Mouse (Mus musculus): ENCODE measurements around the gene Poc1a. TPM values are rescaled to one million over a fixed set of nuclear protein-coding genes. Genes with fewer than 3 reads are reported as not detected.

Gene Poc1a
- polyA plus RNA-seq (2014; fragmentation: Illumina TruSeq; extraction: RNeasy Lipid Tissue Mini Kit (QIAGEN cat#74804)): 2.0 TPM

DNA sequence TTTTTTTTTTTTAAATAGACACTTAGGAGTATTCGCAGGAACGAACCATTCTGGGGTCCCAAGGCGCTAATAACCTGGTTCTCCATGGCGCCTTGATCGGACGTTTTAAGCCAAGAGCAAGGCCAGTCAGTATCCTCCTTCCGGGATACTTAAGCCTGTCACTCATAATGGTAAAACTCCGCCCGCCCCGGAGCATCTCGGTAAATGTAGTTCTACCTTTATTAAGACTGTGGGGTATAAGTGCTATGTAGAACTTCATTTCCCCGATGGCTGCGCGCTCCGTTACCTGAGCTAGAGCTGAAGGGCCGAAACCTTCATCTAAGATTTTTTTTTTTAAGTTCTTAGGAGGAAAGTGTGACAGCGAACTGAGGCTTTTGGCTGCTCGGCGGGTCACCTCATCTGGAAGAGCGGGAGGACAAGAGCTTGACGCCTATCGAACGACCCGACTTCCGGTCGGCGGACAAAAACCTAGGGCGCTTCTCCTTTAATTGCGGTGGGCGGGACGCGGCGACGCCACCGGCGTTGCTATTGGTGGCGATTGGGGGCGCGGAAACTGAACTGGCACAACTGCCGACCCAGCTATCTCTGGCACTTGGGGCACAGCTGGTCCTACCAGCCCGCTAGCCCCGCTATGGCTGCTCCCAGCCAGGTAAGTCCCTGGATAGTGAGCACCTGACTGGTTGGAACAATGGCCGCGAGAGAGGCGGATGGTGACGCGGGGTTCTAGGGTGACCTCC lies at the start of gene Poc1a:
Poc1a (plus strand) TSS at position 254 of the 737 bp plus-strand sequence.

DNA sequence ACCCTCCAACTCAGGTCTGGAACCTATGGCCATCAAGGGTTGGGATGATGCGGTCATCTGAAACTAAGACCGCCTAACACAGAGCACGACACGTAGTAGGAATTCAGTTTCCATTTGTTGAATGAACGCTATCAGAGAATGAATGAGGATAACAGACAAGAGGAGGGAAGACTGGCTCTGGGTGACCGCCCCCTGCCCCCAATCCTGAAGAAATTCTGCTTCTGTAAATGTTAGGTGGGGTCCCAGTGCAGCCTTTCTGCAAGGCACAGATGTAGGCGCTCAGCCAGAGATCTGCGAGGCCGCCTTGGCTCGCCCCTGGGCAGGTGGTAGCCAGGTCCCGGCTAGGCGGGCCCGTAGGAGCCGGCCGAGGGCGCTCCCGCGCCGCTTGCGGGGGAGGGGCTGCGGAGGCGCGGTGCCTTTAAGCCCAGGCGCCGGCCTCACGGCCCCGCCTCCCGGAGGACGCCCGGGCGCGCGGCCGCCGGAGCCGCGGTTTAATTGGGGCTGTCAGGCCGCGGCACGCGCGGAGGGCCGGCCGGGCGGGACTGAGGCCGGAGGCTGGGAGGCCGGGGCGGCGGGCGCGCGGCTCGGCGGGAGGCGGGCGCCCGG lies 87.4 kb downstream of the Poc1a start, which contains the start of gene Dusp7:
Dusp7 (plus strand) TSS at position 521 of the 606 bp plus-strand sequence.

Other genes starting within 250 kb of the Poc1a start
- gene Col6a4, start 184.3 kb upstream of the Poc1a start, polyA plus RNA-seq (2014; fragmentation: Illumina TruSeq; extraction: RNeasy Lipid Tissue Mini Kit (QIAGEN cat#74804)): 40.0 TPM
- not detected for gene Glyctk, start 122.9 kb upstream of the Poc1a start, polyA plus RNA-seq (2014; fragmentation: Illumina TruSeq; extraction: RNeasy Lipid Tissue Mini Kit (QIAGEN cat#74804))
- gene Wdr82, start 110.1 kb upstream of the Poc1a start, polyA plus RNA-seq (2014; fragmentation: Illumina TruSeq; extraction: RNeasy Lipid Tissue Mini Kit (QIAGEN cat#74804)): 164 TPM
- 3.6 TPM for gene Ppm1m, start 81.3 kb upstream of the Poc1a start, polyA plus RNA-seq (2014; fragmentation: Illumina TruSeq; extraction: RNeasy Lipid Tissue Mini Kit (QIAGEN cat#74804))
- not detected for gene Twf2, start 78.0 kb upstream of the Poc1a start, polyA plus RNA-seq (2014; fragmentation: Illumina TruSeq; extraction: RNeasy Lipid Tissue Mini Kit (QIAGEN cat#74804))
- gene Tlr9, start 58.5 kb upstream of the Poc1a start, polyA plus RNA-seq (2014; fragmentation: Illumina TruSeq; extraction: RNeasy Lipid Tissue Mini Kit (QIAGEN cat#74804)): 0.11 TPM
- 30.9 TPM for gene Alas1, start 32.4 kb upstream of the Poc1a start, polyA plus RNA-seq (2014; fragmentation: Illumina TruSeq; extraction: RNeasy Lipid Tissue Mini Kit (QIAGEN cat#74804))
- 23.3 TPM for gene Dusp7, start 87.6 kb downstream of the Poc1a start, polyA plus RNA-seq (2014; fragmentation: Illumina TruSeq; extraction: RNeasy Lipid Tissue Mini Kit (QIAGEN cat#74804))
- gene Rpl29, start 148.4 kb downstream of the Poc1a start, polyA plus RNA-seq (2014; fragmentation: Illumina TruSeq; extraction: RNeasy Lipid Tissue Mini Kit (QIAGEN cat#74804)): 40.9 TPM
- gene Acy1, start 157.3 kb downstream of the Poc1a start, polyA plus RNA-seq (2014; fragmentation: Illumina TruSeq; extraction: RNeasy Lipid Tissue Mini Kit (QIAGEN cat#74804)): not detected
- gene Abhd14b, start 166.4 kb downstream of the Poc1a start, polyA plus RNA-seq (2014; fragmentation: Illumina TruSeq; extraction: RNeasy Lipid Tissue Mini Kit (QIAGEN cat#74804)): 7.1 TPM
- gene Abhd14a, start 166.6 kb downstream of the Poc1a start, polyA plus RNA-seq (2014; fragmentation: Illumina TruSeq; extraction: RNeasy Lipid Tissue Mini Kit (QIAGEN cat#74804)): 1.3 TPM
- not detected for gene Pcbp4, start 172.2 kb downstream of the Poc1a start, polyA plus RNA-seq (2014; fragmentation: Illumina TruSeq; extraction: RNeasy Lipid Tissue Mini Kit (QIAGEN cat#74804))
- gene Gpr62, start 184.9 kb downstream of the Poc1a start, polyA plus RNA-seq (2014; fragmentation: Illumina TruSeq; extraction: RNeasy Lipid Tissue Mini Kit (QIAGEN cat#74804)): not detected
- not detected for gene Rrp9, start 194.9 kb downstream of the Poc1a start, polyA plus RNA-seq (2014; fragmentation: Illumina TruSeq; extraction: RNeasy Lipid Tissue Mini Kit (QIAGEN cat#74804))
- gene Parp3, start 195.9 kb downstream of the Poc1a start, polyA plus RNA-seq (2014; fragmentation: Illumina TruSeq; extraction: RNeasy Lipid Tissue Mini Kit (QIAGEN cat#74804)): 4.7 TPM
- gene Iqcf1, start 218.9 kb downstream of the Poc1a start, polyA plus RNA-seq (2014; fragmentation: Illumina TruSeq; extraction: RNeasy Lipid Tissue Mini Kit (QIAGEN cat#74804)): not detected
- gene Iqcf5, start 233.5 kb downstream of the Poc1a start, polyA plus RNA-seq (2014; fragmentation: Illumina TruSeq; extraction: RNeasy Lipid Tissue Mini Kit (QIAGEN cat#74804)): not detected